34 mouse cellular contexts compared by ENCODE assay signal in the genomic region with DNA sequence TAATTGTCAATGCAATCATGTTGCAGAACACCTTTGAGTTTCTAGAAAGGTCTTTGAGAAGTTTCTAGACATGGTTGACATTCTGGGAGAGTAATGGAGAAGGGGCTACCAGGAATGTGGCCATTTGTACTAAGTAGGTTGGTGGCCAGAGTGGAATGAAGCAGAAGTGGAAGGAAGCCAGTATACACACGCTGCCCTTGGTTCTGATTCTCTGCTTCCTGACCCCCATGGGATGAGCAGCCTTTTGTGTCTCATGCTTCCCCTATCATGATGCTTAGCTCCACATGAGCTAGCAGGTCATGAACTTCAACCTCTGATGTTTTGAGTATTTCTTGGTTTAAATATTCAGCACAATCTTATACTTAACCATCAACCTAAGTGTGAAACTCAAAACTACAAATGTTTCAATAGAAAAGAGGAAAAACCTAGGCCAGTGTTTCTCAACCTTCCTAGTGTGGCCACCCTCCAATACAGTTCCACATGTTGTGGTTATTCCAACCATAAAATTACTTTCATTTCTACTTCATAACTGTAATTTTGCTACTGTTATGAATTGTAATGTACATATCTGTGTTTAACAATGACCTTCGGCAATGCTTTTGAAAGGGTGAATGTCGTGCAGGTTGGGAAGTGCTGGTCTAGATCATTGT.
"Had no signal": no experiment of that assay in that cellular context is flagged by ENCODE, and none has a peak within 500 bp of the region (broad histone marks: within the 10 kb centered on the region; RNA-seq: fewer than 3 reads in every experiment).

No protein-coding gene starts in this region.

- H3K4me1 ChIP-seq: heart, embryonic 12.5 days; heart, embryonic 15.5 days; hindbrain, embryonic 10.5 days; hindbrain, embryonic 12.5 days; hindbrain, embryonic 13.5 days; hindbrain, embryonic 15.5 days; intestine, embryonic 15.5 days; kidney, embryonic 15.5 days had no signal

- H3K9ac ChIP-seq: heart, embryonic 12.5 days; heart, embryonic 13.5 days; heart, embryonic 15.5 days; hindbrain, embryonic 12.5 days; hindbrain, embryonic 13.5 days; hindbrain, embryonic 14.5 days; hindbrain, embryonic 15.5 days; intestine, embryonic 15.5 days; kidney, embryonic 15.5 days had no signal

- DNase-seq: heart, postnatal 10 days; heart, postnatal 14 days; heart, postnatal 36 days; heart, postnatal 4 days; kidney, adult 11 months; kidney, adult 18-20 months; kidney, adult 2 months; kidney, adult 8-10 months; kidney, adult 9 months; kidney, postnatal 10 days; kidney, postnatal 14 days; kidney, postnatal 25 days; kidney, postnatal 36 days; kidney, postnatal 4 days; layer of hippocampus, adult 9-11 months; layer of hippocampus, postnatal 36 days had no signal

- H3K36me3 ChIP-seq: heart, embryonic 12.5 days; heart, embryonic 13.5 days; heart, embryonic 15.5 days; hindbrain, embryonic 10.5 days; hindbrain, embryonic 12.5 days; hindbrain, embryonic 13.5 days; hindbrain, embryonic 15.5 days; intestine, embryonic 15.5 days; kidney, embryonic 15.5 days had no signal

- H3K27ac ChIP-seq: heart, embryonic 13.5 days; heart, embryonic 15.5 days; hindbrain, embryonic 10.5 days; hindbrain, embryonic 12.5 days; hindbrain, embryonic 13.5 days; hindbrain, embryonic 14.5 days; hindbrain, embryonic 15.5 days; hindbrain, postnatal 0 days; intestine, embryonic 15.5 days; kidney, embryonic 15.5 days; kidney, postnatal 0 days; layer of hippocampus, adult 2 months; left cerebral cortex, adult 2 months had no signal

- H3K4me2 ChIP-seq: heart, embryonic 12.5 days; heart, embryonic 13.5 days; heart, embryonic 15.5 days; hindbrain, embryonic 12.5 days; hindbrain, embryonic 13.5 days; hindbrain, embryonic 14.5 days; hindbrain, embryonic 15.5 days; intestine, embryonic 15.5 days; kidney, embryonic 15.5 days had no signal

- H3K9me3 ChIP-seq: heart, embryonic 12.5 days; heart, embryonic 13.5 days; heart, embryonic 15.5 days; hindbrain, embryonic 10.5 days; hindbrain, embryonic 12.5 days; hindbrain, embryonic 13.5 days; hindbrain, embryonic 15.5 days; intestine, embryonic 15.5 days; kidney, embryonic 15.5 days had no signal

- H3K27me3 ChIP-seq: heart, embryonic 12.5 days; heart, embryonic 13.5 days; heart, embryonic 15.5 days; hindbrain, embryonic 12.5 days; hindbrain, embryonic 13.5 days; hindbrain, embryonic 15.5 days; intestine, embryonic 15.5 days; kidney, embryonic 15.5 days had no signal

- H3K4me3 ChIP-seq: heart, embryonic 12.5 days; heart, embryonic 13.5 days; heart, embryonic 15.5 days; hindbrain, embryonic 10.5 days; hindbrain, embryonic 12.5 days; hindbrain, embryonic 13.5 days; hindbrain, embryonic 15.5 days; intestine, embryonic 15.5 days; kidney, embryonic 15.5 days; layer of hippocampus, adult 2 months; left cerebral cortex, adult 2 months had no signal

- ATAC-seq: hindbrain, embryonic 16.5 days; hindbrain, postnatal 0 days; inflammation-experienced regulatory T-cells, adult 6 months; intestine, embryonic 15.5 days; intestine, embryonic 16.5 days; intestine, postnatal 0 days had no signal
